Mouse (Mus musculus): Measurements from ENCODE around the gene 2310007B03Rik. TPM values are rescaled to one million over a fixed set of nuclear protein-coding genes. Genes with fewer than 3 reads are reported as not detected.
A peak's percentile ranks its signal among the peaks of the same experiment; 100 is the strongest.

Gene 2310007B03Rik
- total RNA-seq, 2 experiments from 2014 or later, result not detected

DNA sequence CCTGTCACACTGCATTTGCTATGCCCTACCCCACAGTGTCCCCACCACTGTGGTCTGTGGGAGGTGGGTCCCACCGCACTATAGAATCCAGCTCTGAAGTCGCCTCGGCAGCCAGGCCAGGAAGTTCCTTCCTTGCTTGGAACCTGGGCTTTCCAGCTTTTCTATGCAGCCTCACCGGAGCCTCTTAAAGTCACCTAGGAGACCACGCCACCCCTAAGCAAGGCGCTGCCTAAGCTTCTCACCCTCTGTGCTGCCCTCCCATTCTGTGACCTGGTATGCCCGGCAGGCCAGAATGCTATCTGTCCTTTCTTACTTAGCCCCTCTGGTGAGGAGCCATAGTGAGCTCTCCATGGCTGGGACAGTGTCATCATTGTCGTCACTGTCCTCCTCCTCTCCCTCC lies 602 bp upstream of the 2310007B03Rik start:
- no peak for DNase-seq (ENCODE audit: low spot score in 2 of 2)

- DNase-seq (ENCODE audit: low spot score in 2 of 2), result no peak
Observed at GRCm38 (mm10) chr1:93159566-93160500, 915 bp downstream of the 2310007B03Rik start.

DNA sequence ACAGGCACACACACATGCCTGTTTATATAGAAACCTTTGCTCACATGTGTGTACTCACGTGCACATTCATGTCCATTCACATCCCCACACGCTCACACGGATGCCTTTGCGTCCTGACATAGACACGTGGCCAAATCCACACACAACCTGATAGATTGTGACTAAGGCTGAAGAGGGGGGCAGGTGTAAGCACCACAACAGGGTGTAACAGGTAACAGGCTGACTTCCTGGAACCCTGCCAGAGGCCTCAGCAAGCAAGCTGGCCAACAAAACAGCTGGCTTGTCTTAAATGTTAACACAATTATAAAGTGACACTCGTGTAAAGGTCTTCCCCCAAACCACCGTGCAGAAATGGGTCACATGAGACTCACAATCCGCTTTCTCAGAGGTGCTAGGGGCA lies 1.8 kb downstream of the 2310007B03Rik start:
- DNase-seq (ENCODE audit: low spot score in 2 of 2), result no peak

- DNase-seq (ENCODE audit: low spot score in 2 of 2), result no peak
Observed at GRCm38 (mm10) chr1:93157566-93157965, 3.2 kb downstream of the 2310007B03Rik start.

DNA sequence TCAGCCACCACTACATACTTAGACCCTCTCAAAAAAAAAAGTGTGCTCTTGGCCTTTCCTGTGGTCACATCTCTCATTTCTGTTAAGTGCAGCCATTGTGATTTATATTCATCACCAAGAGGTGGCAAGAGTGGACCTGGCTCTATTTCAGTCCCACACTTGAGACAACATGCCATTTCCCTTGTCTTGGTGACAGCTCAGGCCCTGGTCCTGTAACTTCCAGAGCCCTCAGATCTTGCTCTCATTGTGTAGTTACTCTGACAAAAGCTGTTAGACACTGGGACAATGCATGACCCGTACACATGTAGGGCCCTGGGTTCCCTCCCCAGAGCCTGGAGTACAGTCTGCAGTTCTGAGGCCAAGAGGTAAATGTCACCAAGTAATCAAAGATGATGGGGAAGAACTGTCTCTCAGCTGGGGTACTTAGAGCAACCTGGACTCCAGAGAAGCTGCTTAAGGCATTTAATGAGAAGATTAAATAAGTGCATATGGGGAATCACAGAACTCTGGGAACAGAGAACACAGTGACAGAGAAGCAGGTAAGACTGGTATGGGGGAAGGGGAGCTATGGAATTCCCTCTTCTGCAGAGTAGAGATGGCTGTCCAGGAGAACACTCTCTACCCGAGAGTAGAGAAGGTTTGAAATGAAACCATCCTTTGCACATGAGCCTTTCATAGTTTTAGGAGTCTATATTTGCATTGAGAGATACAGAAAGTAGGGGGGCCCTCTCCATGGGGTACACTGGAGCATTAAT lies 9.7 kb downstream of the 2310007B03Rik start:
- DNase-seq (ENCODE audit: low spot score in 2 of 2), result no peak

DNA sequence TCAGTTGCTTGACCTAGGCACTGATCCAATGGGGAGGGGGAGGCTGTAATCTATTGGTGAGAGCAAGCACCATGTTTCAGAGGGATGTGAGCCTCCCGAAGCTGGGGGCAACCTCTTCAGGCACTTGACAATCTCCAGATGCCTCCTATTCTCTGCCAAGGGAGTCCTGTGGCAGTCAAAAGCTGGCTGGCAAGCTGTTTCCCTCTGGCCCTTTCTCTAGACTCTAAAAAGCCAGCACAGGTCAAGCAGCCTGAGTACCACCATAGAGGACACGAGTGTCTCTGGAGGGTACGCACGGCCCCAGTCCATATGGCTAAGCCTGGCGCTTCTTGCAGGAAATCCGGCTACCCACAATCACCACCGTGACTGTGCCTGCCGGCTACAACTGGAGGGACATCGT lies 16.6 kb downstream of the 2310007B03Rik start:
- no peak for DNase-seq (ENCODE audit: low spot score in 2 of 2)

GRCm38 (mm10) chr1:93142871-93143270 lies 17.9 kb downstream of the 2310007B03Rik start:
- DNase-seq (ENCODE audit: low spot score in 2 of 2), result no peak

DNA sequence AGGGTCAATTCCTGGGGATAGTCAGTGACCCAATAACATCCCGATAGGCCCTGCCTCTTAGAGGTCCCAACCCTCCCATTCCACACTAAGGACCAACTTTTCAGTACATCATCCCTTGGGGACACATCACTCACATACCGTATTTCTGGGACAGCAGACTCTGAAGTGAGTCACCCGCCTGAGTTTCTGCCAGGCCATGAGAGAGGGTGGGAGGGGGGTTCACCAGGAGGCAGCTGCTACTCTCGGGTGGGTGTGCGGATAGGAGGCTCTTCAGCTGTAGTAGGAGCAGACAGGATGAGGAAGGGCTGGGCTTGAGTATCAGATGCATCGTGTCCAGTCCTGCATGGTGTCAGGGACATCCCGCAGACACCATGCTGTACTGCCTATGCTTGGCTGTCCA lies 21.0 kb downstream of the 2310007B03Rik start:
- peak; percentile 47 to 79 for DNase-seq (ENCODE audit: low spot score in 2 of 2)

- DNase-seq (ENCODE audit: low spot score in 2 of 2), result no peak
Observed at GRCm38 (mm10) chr1:93138534-93138933, 22.2 kb downstream of the 2310007B03Rik start.

DNA sequence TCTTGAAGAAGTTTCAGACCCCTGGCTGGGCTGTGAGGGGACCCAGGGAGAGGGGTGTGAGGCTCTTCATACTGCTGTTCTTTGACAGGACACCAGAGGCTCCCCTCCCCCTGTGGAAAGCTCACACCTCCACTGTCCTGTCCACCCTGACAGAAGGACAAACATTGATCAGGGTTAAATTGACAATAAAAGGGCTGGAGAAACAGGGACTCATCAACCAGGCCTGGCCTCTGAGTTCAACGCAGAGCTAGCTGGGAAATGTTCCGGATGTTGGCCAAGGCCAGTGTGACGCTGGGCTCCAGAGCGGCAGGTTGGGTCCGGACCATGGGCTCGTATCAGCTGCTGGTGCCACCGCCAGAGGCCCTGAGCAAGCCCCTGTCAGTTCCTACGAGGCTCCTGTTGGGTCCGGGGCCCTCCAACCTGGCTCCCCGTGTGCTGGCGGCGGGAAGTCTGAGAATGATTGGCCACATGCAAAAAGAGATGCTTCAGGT lies 25.7 kb downstream of the 2310007B03Rik start, which contains the start of gene Agxt:
TSS of gene Agxt (plus strand) at position 205 of the 491 bp plus-strand sequence.
- DNase-seq (ENCODE audit: low spot score in 2 of 2), result no peak

- DNase-seq (ENCODE audit: low spot score in 2 of 2), result no peak
Observed at GRCm38 (mm10) chr1:93132676-93133075, 28.1 kb downstream of the 2310007B03Rik start.

DNA sequence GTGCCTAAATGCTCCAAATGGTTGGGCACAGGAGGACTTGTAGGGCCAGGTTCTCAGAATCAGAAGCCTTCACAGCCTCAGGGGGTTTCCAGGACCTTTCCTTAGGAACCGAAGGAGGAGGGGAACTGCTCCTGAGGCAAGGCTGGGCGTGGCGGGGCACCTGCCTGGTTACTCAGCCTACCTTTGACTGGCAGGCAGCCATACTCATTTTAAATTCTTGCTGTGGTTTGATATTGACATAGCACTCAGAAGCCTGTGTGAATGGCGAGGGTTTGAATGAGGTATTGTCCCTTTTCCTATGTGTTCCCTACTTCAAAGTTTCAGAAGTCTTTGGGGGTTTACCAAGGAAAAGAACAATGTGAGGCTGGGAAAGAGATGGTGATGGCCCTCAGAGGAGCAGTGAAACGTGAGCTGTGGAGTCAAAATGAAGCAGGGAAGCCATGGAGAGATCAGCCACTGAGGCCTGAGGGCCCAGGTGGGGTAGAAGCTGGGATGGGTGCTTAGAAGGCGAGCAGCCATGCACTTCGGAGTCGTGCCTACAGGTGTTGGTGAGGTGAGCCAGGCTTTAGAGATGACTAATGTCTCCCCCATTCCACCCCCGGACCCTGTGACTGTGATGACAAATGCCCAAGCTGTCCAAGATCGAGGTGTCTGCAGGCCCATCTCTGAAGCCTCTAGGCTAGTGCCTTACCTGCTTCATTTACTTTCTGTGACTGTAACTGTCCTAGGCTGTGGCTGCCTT lies 30.3 kb downstream of the 2310007B03Rik start:
- no peak for DNase-seq (ENCODE audit: low spot score in 2 of 2)

DNA sequence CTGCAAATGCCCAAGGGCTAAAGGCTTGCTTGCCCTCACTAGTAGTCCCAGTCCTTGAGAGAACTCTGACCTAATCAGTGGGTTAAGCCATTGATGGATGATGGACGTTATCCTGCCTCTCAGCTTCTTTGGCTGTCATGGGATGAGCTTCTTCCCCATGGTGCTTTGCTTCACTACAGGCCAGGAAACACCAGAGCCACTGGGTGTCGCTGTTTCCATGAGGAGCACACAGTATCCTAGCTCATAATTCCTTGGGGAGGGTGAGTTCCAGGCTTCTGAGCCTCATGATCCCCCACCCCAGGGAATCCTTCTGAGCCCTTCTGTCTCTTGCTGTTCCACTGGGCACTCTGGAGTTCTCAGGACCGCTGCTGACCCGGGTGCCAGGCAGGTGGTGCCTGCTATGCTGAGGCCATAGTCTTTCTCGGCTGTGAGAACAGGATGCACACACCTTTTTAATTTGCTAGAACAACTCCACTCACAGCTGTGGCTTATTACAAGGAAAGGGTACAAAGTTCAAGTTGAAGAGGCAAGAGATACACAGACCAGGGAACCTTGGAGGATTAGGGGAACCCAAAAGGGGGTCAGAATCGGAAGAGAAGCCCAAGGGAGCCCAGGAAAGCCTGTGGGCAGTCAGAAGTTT lies 31.9 kb downstream of the 2310007B03Rik start:
- DNase-seq (ENCODE audit: low spot score in 2 of 2), result peak; percentile 72 to 88

DNA sequence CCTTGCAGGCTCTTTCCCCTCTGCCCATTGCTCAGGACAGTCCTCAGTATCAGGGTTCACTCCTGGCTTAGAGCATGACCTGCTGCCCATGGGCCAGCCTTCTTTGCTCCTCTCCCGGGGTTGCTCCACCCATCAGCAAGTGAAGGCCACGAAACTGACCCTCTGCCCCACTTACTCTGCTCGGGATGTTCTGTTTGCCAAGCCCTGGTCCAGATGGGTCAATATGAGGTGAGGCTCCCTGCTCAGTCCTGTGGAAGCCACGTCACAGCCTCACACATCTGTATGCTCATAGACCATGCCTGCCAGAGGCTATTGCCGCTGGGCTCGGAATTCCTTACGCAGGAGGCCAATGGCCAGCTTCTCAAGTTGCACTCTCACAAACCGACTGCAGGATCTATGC lies 32.5 kb downstream of the 2310007B03Rik start:
- DNase-seq (ENCODE audit: low spot score in 2 of 2), result no peak

- DNase-seq (ENCODE audit: low spot score in 2 of 2), result no peak
Observed at GRCm38 (mm10) chr1:93125256-93125655, 35.5 kb downstream of the 2310007B03Rik start.

DNA sequence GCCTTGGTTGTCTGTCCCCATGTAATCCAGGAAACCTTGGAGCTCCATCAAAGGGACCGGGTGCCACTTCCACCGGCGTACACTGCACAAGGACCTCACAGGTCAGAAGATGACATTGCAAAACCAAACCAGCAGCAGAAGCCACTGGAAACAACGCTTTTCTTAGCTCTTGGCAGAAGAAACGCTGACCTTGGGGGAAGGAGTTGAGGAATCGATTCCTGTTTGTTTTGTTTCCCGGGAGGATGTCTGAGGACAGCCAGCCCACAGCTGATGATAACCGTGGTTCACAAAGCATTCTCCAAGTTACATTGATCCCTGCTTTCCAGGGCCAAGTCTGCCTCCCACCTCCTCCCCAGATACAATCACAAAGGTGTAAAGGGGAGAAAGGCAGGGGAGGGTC lies 36.7 kb downstream of the 2310007B03Rik start:
- DNase-seq (ENCODE audit: low spot score in 2 of 2), result no peak

GRCm38 (mm10) chr1:93123179-93123854 lies 37.4 kb downstream of the 2310007B03Rik start:
- no peak for DNase-seq (ENCODE audit: low spot score in 2 of 2)

DNA sequence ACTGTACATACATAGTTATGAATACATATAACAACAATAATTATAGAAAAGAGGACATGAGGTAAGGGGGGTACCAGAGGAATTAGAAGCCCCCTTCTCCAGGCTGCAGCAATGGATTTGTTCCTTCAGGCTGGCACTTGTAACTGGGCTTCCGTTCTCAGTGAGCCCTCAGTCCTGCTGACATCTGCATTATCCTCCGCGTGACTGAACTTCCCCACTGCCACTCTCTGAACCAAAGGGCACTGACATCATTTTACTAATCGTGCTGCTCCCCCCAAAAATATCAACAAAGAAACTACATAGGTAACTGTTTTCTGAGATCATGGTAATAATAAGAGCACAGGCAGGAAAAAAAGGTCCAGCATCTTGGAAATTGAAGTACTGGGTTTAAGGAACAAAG lies 41.9 kb downstream of the 2310007B03Rik start:
- DNase-seq (ENCODE audit: low spot score in 2 of 2), result no peak

DNA sequence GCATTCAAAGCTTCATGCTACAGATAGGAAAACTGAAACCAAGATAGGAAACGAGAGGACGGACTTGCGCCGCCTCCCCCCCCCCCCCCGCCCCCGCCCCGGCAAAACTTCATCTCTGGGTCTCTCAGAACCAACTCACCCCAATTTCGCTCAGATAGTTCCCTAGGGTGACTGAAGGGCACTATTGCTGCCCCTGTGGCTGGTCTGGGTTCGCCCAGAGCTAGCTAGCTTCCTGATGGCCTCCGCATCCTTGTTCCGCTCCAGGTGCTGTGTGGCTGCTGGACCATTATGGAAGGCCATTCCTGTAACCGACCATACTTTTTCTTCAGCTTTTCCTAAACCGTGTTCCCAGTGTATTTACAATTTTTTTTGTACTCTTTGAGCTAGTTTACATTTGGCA lies 45.3 kb downstream of the 2310007B03Rik start:
- no peak for DNase-seq (ENCODE audit: low spot score in 2 of 2)
